Mouse (Mus musculus): Measurements from ENCODE around the gene Ndc1. TPM values are rescaled to one million over a fixed set of nuclear protein-coding genes. Genes with fewer than 3 reads are reported as not detected.

The Ndc1 gene
- polyA plus RNA-seq, 1 experiment: 77.2 TPM

- Histone ChIP-seq H3K36me3 (ENCODE audit: control insufficient read depth, insufficient read depth, low read length, poor library complexity, severe bottlenecking) (no peaks in the 10 kb centered on the region), H3K4me3 (ENCODE audit: low read depth, low read length) (peak overlapping the region; percentile 80), H3K4me1 (ENCODE audit: control insufficient read depth, insufficient read depth, low read length) (no peaks in the 10 kb centered on the region), H3K9me3 (replicated peaks; ENCODE audit: control insufficient read depth, insufficient read depth, low read length, poor library complexity, severe bottlenecking) (no peaks in the 10 kb centered on the region), H3K27me3 (ENCODE audit: control insufficient read depth, insufficient read depth, low read length, poor library complexity, severe bottlenecking) (peaks cover 22% of the 10 kb centered on the region), H3K9ac (ENCODE audit: low read depth, poor library complexity, severe bottlenecking) (peak overlapping the region; percentile 76), H3K27ac (ENCODE audit: insufficient read depth, low read length) (no peak overlapping the region)
- TF ChIP-seq POLR2A (IDR thresholded peaks at IDR 0.05; ENCODE audit: insufficient read depth, low read length) (no peak), EP300 (IDR thresholded peaks at IDR 0.05; ENCODE audit: insufficient read depth, low read depth, low read length) (no peak), CTCF (IDR thresholded peaks at IDR 0.05; ENCODE audit: low read depth, low read length) (no peak)
These were observed 67.8 kb downstream of the Ndc1 start for GRCm38 (mm10) chr4:107435238-107435946.

- Histone ChIP-seq H3K4me1 (ENCODE audit: control insufficient read depth, insufficient read depth, low read length) (no peaks in the 10 kb centered on the region), H3K36me3 (ENCODE audit: control insufficient read depth, insufficient read depth, low read length, poor library complexity, severe bottlenecking) (no peaks in the 10 kb centered on the region), H3K27ac (ENCODE audit: insufficient read depth, low read length) (no peak overlapping the region), H3K4me3 (ENCODE audit: low read depth, low read length) (no peak overlapping the region), H3K27me3 (ENCODE audit: control insufficient read depth, insufficient read depth, low read length, poor library complexity, severe bottlenecking) (peaks cover 22% of the 10 kb centered on the region), H3K9me3 (replicated peaks; ENCODE audit: control insufficient read depth, insufficient read depth, low read length, poor library complexity, severe bottlenecking) (no peaks in the 10 kb centered on the region), H3K9ac (ENCODE audit: low read depth, poor library complexity, severe bottlenecking) (no peak overlapping the region)
- no peak for TF ChIP-seq POLR2A (IDR thresholded peaks at IDR 0.05; ENCODE audit: insufficient read depth, low read length)
- no peak for TF ChIP-seq EP300 (IDR thresholded peaks at IDR 0.05; ENCODE audit: insufficient read depth, low read depth, low read length)
- no peak for TF ChIP-seq CTCF (IDR thresholded peaks at IDR 0.05; ENCODE audit: low read depth, low read length)
These were observed 68.9 kb downstream of the Ndc1 start for GRCm38 (mm10) chr4:107436476-107436875.

GRCm38 (mm10) chr4:107438741-107439140, 71.2 kb downstream of the Ndc1 start:
- no peak for TF ChIP-seq EP300 (IDR thresholded peaks at IDR 0.05; ENCODE audit: insufficient read depth, low read depth, low read length)
- TF ChIP-seq POLR2A (IDR thresholded peaks at IDR 0.05; ENCODE audit: insufficient read depth, low read length): no peak
- no peak for TF ChIP-seq CTCF (IDR thresholded peaks at IDR 0.05; ENCODE audit: low read depth, low read length)
- Histone ChIP-seq H3K4me1 (ENCODE audit: control insufficient read depth, insufficient read depth, low read length) (no peaks in the 10 kb centered on the region), H3K36me3 (ENCODE audit: control insufficient read depth, insufficient read depth, low read length, poor library complexity, severe bottlenecking) (no peaks in the 10 kb centered on the region), H3K9me3 (replicated peaks; ENCODE audit: control insufficient read depth, insufficient read depth, low read length, poor library complexity, severe bottlenecking) (no peaks in the 10 kb centered on the region), H3K27ac (ENCODE audit: insufficient read depth, low read length) (no peak overlapping the region), H3K4me3 (ENCODE audit: low read depth, low read length) (no peak overlapping the region), H3K27me3 (ENCODE audit: control insufficient read depth, insufficient read depth, low read length, poor library complexity, severe bottlenecking) (peaks cover 20% of the 10 kb centered on the region), H3K9ac (ENCODE audit: low read depth, poor library complexity, severe bottlenecking) (no peak overlapping the region)

GRCm38 (mm10) chr4:107440306-107440705, 72.7 kb downstream of the Ndc1 start:
- TF ChIP-seq EP300 (IDR thresholded peaks at IDR 0.05; ENCODE audit: insufficient read depth, low read depth, low read length): no peak
- no peak for TF ChIP-seq CTCF (IDR thresholded peaks at IDR 0.05; ENCODE audit: low read depth, low read length)
- no peak for TF ChIP-seq POLR2A (IDR thresholded peaks at IDR 0.05; ENCODE audit: insufficient read depth, low read length)
- Histone ChIP-seq H3K9me3 (replicated peaks; ENCODE audit: control insufficient read depth, insufficient read depth, low read length, poor library complexity, severe bottlenecking) (no peaks in the 10 kb centered on the region), H3K4me1 (ENCODE audit: control insufficient read depth, insufficient read depth, low read length) (no peaks in the 10 kb centered on the region), H3K27ac (ENCODE audit: insufficient read depth, low read length) (no peak overlapping the region), H3K36me3 (ENCODE audit: control insufficient read depth, insufficient read depth, low read length, poor library complexity, severe bottlenecking) (no peaks in the 10 kb centered on the region), H3K4me3 (ENCODE audit: low read depth, low read length) (no peak overlapping the region), H3K9ac (ENCODE audit: low read depth, poor library complexity, severe bottlenecking) (no peak overlapping the region), H3K27me3 (ENCODE audit: control insufficient read depth, insufficient read depth, low read length, poor library complexity, severe bottlenecking) (peaks cover 8% of the 10 kb centered on the region)

- no peaks in the 10 kb centered on the region for H3K9me3 ChIP-seq (replicated peaks; ENCODE audit: control insufficient read depth, insufficient read depth, low read length, poor library complexity, severe bottlenecking)
- no peaks in the 10 kb centered on the region for H3K36me3 ChIP-seq (ENCODE audit: control insufficient read depth, insufficient read depth, low read length, poor library complexity, severe bottlenecking)
- H3K27me3 ChIP-seq (ENCODE audit: control insufficient read depth, insufficient read depth, low read length, poor library complexity, severe bottlenecking): no peaks in the 10 kb centered on the region; the same call in 1 of the 2 replicates
- TF ChIP-seq EP300 (IDR thresholded peaks at IDR 0.05; ENCODE audit: insufficient read depth, low read depth, low read length) (no peak), CTCF (IDR thresholded peaks at IDR 0.05; ENCODE audit: low read depth, low read length) (no peak), POLR2A (IDR thresholded peaks at IDR 0.05; ENCODE audit: insufficient read depth, low read length) (no peak)
- no peaks in the 10 kb centered on the region for H3K4me1 ChIP-seq (ENCODE audit: control insufficient read depth, insufficient read depth, low read length)
- H3K27ac ChIP-seq (ENCODE audit: insufficient read depth, low read length): no peak overlapping the region
- H3K9ac ChIP-seq (ENCODE audit: low read depth, poor library complexity, severe bottlenecking): no peak overlapping the region
- H3K4me3 ChIP-seq (ENCODE audit: low read depth, low read length): no peak overlapping the region
These were observed 74.7 kb downstream of the Ndc1 start for GRCm38 (mm10) chr4:107442288-107442687.

- no peaks in the 10 kb centered on the region for H3K4me1 ChIP-seq (ENCODE audit: control insufficient read depth, insufficient read depth, low read length)
- H3K27ac ChIP-seq (ENCODE audit: insufficient read depth, low read length): no peak overlapping the region
- TF ChIP-seq CTCF (IDR thresholded peaks at IDR 0.05; ENCODE audit: low read depth, low read length) (no peak), POLR2A (IDR thresholded peaks at IDR 0.05; ENCODE audit: insufficient read depth, low read length) (no peak)
- no peak overlapping the region for H3K4me3 ChIP-seq (ENCODE audit: low read depth, low read length)
- H3K36me3 ChIP-seq (ENCODE audit: control insufficient read depth, insufficient read depth, low read length, poor library complexity, severe bottlenecking): no peaks in the 10 kb centered on the region
- no peak overlapping the region for H3K9ac ChIP-seq (ENCODE audit: low read depth, poor library complexity, severe bottlenecking)
- no peaks in the 10 kb centered on the region for H3K9me3 ChIP-seq (replicated peaks; ENCODE audit: control insufficient read depth, insufficient read depth, low read length, poor library complexity, severe bottlenecking)
- no peaks in the 10 kb centered on the region; the same call in 1 of the 2 replicates for H3K27me3 ChIP-seq (ENCODE audit: control insufficient read depth, insufficient read depth, low read length, poor library complexity, severe bottlenecking)
These were observed 75.4 kb downstream of the Ndc1 start for GRCm38 (mm10) chr4:107442891-107443483.

Data from ES-Bruce4 (cell line).